Mouse (Mus musculus): ENCODE measurements at regions not wholly inside any gene's neighbourhood (a gene's known extent, or its start where the extent isn't known, plus 50 kb on each side); places are given as distances from the start of the nearest gene placed in this dataset.
"Not testable (repeated sequence)": the region's sequence is repeated elsewhere in the genome, so short reads cannot be mapped to it uniquely, and the experiment has no call there.

- DNase-seq, result peak; percentile 90
These were observed 101.8 kb upstream of the Plcl2 start for GRCm38 (mm10) chr17:50407249-50407990.

GRCm38 (mm10) chr17:50408581-50408980 is 100.6 kb upstream of the Plcl2 start:
- peak; percentile 47 for DNase-seq

- no peak for DNase-seq
These were observed 99.9 kb upstream of the Plcl2 start for GRCm38 (mm10) chr17:50409271-50409670.

GRCm38 (mm10) chr17:50409895-50410294 is 99.3 kb upstream of the Plcl2 start:
- no peak for DNase-seq

GRCm38 (mm10) chr17:50410296-50410695 is 98.9 kb upstream of the Plcl2 start:
- DNase-seq, result no peak

GRCm38 (mm10) chr17:50412446-50412845 is 96.8 kb upstream of the Plcl2 start:
- no peak for DNase-seq

GRCm38 (mm10) chr17:50413916-50414315 is 95.3 kb upstream of the Plcl2 start:
- DNase-seq, result no peak

GRCm38 (mm10) chr17:50415331-50416005 is 93.7 kb upstream of the Plcl2 start:
- DNase-seq, result no peak

GRCm38 (mm10) chr17:50416119-50416518 is 93.1 kb upstream of the Plcl2 start:
- DNase-seq, result no peak

- no peak for DNase-seq
These were observed 92.6 kb upstream of the Plcl2 start for GRCm38 (mm10) chr17:50416538-50417113.

- DNase-seq, result no peak
These were observed 90.3 kb upstream of the Plcl2 start for GRCm38 (mm10) chr17:50418863-50419383.

- DNase-seq, result not testable (repeated sequence)
These were observed 89.7 kb upstream of the Plcl2 start for GRCm38 (mm10) chr17:50419551-50419950.

GRCm38 (mm10) chr17:50419966-50420365 is 89.2 kb upstream of the Plcl2 start:
- DNase-seq, result no peak

GRCm38 (mm10) chr17:50420690-50421089 is 88.5 kb upstream of the Plcl2 start:
- DNase-seq, result no peak

GRCm38 (mm10) chr17:50421476-50421875 is 87.7 kb upstream of the Plcl2 start:
- no peak for DNase-seq

- no peak for DNase-seq
These were observed 84.1 kb upstream of the Plcl2 start for GRCm38 (mm10) chr17:50425110-50425509.

GRCm38 (mm10) chr17:50425531-50425930 is 83.7 kb upstream of the Plcl2 start:
- no peak for DNase-seq

- no peak for DNase-seq
These were observed 83.1 kb upstream of the Plcl2 start for GRCm38 (mm10) chr17:50426146-50426545.

- DNase-seq, result no peak
These were observed 81.7 kb upstream of the Plcl2 start for GRCm38 (mm10) chr17:50427331-50428003.

- DNase-seq, result no peak
These were observed 81.1 kb upstream of the Plcl2 start for GRCm38 (mm10) chr17:50428004-50428560.

- DNase-seq, result no peak
These were observed 76.6 kb upstream of the Plcl2 start for GRCm38 (mm10) chr17:50432559-50432958.

- DNase-seq, result no peak
These were observed 70.2 kb upstream of the Plcl2 start for GRCm38 (mm10) chr17:50438960-50439359.

- peak; percentile 49 for DNase-seq
These were observed 69.8 kb upstream of the Plcl2 start for GRCm38 (mm10) chr17:50439365-50439764.
